Mouse (Mus musculus) layer of hippocampus, adult 2 months (tissue): ENCODE measurements at regions not wholly inside any gene's neighbourhood (a gene's known extent, or its start where the extent isn't known, plus 50 kb on each side); places are given as distances from the start of the nearest gene placed in this dataset.

Source experiments
- DNase-seq, 2 experiments: peaks; one replicate each; pipeline ENCODE4 v3.0.0; 2022; ENCODE audit warnings: low spot score in 2 of 2
- H3K27ac ChIP-seq: fragments of 200-600 bp; 2 replicates; pipeline ENCODE4 v1.8.1; 2022
- H3K4me3 ChIP-seq: fragments of 200-600 bp; 2 replicates; pipeline ENCODE4 v1.8.1; 2022; ENCODE audit warnings: mild to moderate bottlenecking
- CTCF ChIP-seq: fragments of 200-600 bp; conservative IDR thresholded peaks from 2 replicates; pipeline ENCODE4 v1.8.1; 2022; ENCODE audit warnings: antibody characterized with exemption, mild to moderate bottlenecking, moderate library complexity

DNA sequence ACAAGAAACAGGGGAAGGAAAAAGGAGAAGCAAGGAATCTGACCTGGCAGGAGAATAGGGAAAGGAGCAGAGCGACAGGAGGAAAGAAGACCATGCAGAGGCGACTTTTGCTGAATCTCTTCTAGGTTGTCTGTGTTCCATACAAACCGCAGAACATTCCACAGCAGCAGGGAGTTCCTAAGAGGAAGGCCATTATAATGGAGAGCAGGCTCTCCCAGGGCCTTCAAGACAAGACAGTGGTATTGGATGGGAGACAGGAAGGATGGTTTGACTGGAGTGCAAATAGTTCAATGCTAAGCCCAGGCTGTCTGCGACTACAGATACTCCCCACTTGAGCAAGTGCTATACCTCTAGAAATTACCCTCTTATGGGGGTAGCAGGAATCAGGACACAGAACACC is 176.1 kb upstream of the Sox2 start:
- H3K27ac ChIP-seq, result no peak overlapping the region
- no peak for DNase-seq
- TF ChIP-seq CTCF, result no peak
- H3K4me3 ChIP-seq, result no peak overlapping the region

DNA sequence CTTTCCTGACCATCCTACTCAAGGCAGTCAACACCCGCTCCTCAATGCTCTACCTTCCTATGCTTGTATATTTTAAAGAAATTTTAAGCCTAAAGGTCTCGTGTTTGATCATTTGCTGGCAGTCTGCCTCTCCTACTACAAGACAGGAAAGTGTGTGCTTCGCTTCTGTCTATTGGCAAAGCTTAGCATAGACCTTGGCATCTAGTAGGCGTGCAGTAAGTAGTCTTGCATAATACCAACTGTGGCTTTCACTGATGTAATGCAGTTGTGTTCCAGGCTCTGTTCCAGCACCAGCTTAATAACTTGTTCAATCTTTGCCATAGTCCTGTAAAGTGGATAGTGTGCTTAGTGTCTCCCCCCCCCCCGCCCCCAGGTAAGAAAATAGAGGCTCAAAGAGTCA is 179.5 kb upstream of the Sox2 start:
- no peak for DNase-seq
- no peak overlapping the region for H3K27ac ChIP-seq
- H3K4me3 ChIP-seq, result no peak overlapping the region
- no peak for TF ChIP-seq CTCF

DNA sequence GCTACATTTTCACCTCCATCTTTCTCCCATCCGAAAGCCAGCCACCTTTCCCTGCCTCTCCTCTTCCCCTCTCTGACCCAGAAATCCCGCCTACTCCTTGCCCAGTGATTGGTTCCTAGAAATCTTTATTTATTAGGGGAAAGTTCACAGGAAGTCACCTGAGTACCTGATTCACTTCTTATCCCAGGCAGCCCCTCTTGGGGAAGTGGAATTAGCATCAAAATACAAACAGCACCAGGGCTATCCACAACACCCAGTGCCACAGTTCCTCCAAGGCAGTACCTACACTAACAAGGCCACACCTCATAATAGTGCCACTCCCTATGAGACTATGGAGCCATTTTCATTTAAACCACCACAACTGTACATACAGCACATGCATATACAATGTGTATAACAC is 180.3 kb upstream of the Sox2 start:
- Histone ChIP-seq H3K27ac (no peak overlapping the region), H3K4me3 (no peak overlapping the region)
- DNase-seq, result no peak
- no peak for TF ChIP-seq CTCF

DNA sequence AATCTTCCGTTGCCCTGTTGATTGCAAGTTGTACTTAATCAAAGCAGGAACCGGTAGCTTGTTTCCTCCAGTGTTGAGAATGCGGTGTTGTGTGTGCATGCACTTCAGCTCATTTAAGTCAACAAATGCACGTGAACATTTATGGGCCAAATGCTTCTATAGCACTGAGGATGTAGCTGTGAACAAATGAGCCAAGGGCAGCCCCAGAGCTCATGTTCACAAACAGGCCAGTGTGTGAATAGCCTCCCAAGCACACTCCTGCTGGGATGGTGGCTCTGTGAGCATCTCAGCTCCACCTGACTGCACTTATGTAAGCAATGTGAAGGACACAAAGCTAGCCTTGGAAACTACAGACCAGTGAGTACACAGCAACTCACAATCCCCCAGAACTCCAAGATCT is 183.9 kb upstream of the Sox2 start:
- no peak overlapping the region for H3K27ac ChIP-seq
- DNase-seq, result no peak
- H3K4me3 ChIP-seq, result no peak overlapping the region
- TF ChIP-seq CTCF, result no peak

DNA sequence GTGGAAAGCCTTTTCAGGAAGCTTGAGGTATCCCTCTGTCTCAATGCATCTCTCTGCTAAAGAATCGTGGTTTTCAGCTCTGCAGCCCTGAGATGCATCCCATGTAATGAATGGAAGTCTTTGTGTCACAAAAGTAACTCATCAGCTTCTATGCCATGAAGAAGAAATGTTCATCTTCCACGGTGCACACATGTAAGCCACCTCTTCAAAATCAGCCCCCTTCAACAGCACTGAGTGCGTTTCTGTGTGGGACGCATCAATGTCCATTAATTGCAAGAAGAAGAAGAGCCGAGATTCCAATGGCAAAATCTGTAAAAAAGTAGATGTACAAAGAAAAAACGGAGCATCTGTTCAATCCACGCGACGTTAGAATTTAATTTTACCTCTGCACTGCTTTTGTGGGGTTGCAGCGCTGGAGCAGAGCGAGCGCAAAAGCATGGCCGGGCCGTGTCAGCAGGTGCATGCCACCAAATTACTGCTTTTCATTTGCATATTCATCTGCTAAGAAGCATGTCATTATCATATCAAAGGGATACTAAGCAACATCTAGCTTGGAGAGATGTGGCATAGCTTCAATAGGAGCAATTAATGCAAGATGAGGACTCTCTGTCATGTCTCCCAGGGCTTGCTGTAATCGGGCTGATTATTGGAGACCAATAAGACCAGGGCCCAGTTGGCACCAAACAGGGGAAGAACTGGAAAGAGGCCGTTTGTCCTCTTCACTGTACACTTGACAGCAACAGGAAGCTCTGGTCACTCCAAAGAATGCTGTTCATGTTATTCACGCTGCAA is 185.0 kb upstream of the Sox2 start:
- DNase-seq, result no peak
- 0 out of 2 replicates have a peak overlapping the region, but pooled peaks have one; percentile 8 for H3K4me3 ChIP-seq
- no peak for TF ChIP-seq CTCF
- H3K27ac ChIP-seq, result no peak overlapping the region

DNA sequence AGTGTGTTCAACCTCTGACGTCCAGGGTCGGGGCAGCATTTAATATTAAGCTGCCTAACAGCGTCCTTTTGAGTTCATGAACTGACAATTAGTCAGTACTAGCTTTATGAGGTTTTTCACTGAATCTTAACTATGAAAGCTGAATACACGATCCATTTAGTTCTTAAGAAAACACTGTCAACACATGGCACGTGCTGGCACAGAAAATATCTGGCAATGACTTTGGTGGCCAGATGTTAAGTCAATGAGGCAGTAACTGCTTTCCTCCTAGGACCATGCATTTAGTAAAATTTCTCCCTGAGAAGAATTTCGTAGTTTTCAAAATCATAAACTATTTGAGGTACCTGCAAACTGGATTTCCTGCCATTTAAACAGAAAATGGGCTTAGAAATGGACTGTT is 191.4 kb upstream of the Sox2 start:
- no peak for TF ChIP-seq CTCF
- no peak overlapping the region for H3K27ac ChIP-seq
- H3K4me3 ChIP-seq, result no peak overlapping the region
- no peak for DNase-seq

DNA sequence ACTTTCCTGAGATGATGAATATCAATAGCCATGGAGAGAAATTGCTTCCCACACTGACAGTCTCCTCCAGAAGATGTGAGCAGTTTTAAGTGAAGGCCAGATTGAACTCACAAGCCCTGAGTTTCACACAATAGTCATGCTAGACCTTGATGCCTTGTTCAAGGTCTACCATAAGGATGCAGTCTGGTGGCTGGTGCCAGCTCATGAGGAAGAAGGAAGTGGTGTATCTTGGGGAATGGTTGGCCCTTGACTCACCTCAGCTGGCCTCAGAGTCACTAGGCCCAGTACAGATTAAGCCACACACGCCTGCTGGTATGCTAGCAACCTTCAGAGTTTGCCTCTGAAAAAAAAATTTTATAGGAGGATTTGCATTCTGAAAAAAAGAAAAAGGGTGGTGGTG is 192.4 kb upstream of the Sox2 start:
- TF ChIP-seq CTCF, result no peak
- no peak for DNase-seq
- Histone ChIP-seq H3K27ac (no peak overlapping the region), H3K4me3 (no peak overlapping the region)

DNA sequence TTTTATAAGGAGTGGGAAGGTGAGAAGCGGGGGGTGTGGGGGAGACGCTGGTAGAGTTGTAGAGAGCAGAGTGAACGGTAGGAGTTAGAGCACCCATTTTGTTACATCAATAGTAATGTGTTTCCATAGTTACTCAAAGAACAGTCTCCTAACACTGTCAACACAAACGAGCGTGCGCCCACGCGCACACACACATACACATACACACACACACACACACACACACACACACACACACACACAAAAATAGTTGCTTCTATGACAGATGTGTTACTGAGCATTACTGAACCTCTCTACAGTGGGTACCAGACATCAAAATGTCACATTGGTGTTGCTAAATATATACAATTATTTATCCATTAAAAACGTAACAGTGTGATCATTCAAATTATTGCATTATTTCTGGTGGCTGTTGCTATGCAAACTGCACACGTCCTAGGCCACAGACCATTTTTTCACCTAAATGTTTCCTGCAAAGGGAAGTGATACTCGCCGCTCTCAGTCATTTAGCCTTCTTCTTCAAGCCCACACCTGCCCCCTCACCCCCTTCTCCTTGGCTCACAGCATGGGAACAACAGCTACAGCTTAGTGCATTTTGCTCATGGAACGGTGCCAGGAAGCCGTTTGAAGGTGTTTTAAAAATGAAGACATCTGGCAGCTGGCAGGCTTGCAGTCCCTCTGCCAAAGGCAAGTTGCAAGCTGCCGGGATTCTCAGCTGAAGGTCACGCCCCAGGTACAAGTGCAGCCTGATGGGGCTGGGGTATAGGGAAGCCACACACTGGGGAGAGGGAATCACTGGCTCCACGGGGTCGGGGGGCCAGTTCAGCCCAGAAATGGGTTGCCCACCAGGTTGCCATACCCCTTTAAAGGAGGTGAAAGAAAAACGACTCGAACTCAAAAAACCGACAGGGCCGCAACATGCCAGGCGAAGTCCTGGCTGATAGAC is 193.4 kb upstream of the Sox2 start:
- TF ChIP-seq CTCF, result no peak
- no peak overlapping the region for H3K27ac ChIP-seq
- no peak for DNase-seq

DNA sequence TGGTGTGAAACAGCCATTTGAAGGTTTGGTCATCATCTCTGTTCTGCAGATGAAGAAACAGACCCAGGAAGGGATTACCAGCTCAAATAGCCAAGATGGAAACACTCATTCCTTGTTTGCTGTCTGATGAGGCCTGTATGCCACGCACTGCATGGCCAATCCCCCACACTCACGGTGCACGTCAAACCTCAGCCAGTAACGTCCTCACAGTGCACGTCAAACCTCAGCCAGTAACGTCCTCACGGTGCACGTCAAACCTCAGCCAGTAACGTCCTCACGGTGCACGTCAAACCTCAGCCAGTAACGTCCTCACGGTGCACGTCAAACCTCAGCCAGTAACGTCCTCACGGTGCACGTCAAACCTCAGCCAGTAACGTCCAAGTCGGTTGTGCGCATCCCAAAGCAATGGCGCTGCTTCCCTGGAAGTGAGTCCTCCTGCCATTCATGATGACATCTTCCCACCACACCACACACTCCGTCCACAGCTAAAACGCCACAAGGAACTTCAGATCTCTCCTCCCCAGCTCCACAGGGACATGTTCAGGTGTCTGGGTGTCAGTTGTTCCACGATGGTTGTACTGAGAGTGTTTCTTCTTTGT is 196.1 kb upstream of the Sox2 start:
- H3K4me3 ChIP-seq, result no peak overlapping the region
- DNase-seq, result no peak
- no peak overlapping the region for H3K27ac ChIP-seq
- TF ChIP-seq CTCF, result no peak

More for the DNA sequence above, 193.4 kb upstream of the Sox2 start:
- H3K4me3 ChIP-seq, result no peak overlapping the region

DNA sequence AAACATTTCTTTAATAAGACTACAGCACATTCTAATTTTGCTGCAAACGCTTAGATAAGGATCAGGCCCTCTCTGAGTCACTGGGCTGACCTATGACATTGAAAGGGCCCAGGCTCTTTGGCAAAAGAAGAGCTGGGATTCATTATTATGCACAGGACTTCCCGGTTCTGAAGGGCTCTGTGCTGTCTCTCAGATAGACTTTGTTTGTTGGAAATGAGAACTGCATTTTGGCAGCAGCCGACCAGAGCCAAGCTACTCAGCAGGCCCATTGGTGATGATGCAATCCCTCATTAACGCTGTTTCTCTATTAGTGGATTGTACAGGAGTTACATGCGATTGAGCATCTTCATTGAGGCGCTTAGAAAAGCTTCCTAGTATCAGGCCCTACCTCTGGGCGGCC is 204.9 kb upstream of the Sox2 start:
- peak; percentile 36 to 74 for DNase-seq
- Histone ChIP-seq H3K27ac (peak overlapping the region; percentile 93), H3K4me3 (no peak overlapping the region)
- peak; percentile 25 for TF ChIP-seq CTCF

DNA sequence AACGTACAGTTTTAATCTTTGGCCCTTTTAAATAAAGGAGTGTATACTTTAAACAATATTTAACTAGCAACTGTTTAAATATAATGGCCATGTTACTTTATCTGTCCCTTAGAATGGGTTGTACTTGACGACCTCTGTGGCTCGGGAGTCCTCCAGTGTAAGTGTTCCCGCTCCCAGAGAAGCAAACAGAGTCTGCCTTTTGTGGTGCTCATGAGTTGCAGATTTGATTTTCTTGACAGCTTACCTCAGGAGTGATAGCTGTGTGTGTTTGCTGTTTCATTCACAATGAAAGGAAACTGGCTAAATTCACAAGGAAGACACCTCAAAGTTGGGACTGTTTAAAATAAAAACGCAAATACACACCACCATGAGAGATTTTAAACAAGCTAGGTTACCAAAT is 205.4 kb upstream of the Sox2 start:
- no peak for DNase-seq
- Histone ChIP-seq H3K27ac (peak overlapping the region; percentile 93), H3K4me3 (no peak overlapping the region)
- TF ChIP-seq CTCF, result no peak

DNA sequence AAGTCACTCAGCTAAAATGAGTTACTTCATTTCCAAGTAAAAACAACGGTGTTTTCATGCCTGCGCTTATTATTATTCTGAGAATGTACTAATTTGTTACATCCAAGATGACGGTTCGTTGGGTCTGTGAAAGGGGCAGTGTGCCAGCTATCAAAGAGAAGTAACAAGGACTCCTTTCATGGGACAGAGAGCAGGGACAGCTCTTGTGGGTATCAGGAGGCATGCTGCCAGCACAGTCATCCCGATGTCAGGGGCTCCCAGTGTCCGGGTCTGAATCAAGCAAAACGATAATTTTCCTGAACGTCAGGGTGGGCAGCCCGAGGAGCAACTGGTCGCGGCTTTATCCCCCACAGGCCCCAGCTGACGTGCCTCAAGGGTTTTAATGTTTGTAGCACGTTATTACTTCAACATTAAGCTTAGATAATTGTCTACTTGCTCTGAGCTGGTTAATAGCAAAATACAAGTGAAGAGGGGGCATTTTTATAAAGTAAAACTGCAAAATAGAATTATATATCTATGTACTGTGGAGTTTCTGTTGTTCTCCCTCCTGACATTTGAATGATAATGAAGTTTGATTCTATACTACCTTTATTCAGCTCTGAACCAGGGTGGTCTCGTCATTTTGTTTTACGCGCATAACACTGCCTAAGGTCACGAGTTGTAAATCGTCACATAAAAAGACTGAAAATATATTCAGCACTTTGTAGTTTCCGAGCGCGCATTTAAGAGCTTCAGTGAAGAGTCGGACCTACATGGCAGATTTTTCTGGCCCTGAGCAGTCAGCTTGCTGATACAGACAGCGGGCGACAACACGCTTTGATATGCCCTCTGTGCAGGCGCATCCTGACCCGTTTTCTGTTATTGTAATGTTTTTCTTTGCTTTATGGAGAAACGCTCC is 206.2 kb upstream of the Sox2 start:
- TF ChIP-seq CTCF, result no peak
- Histone ChIP-seq H3K4me3 (peak overlapping the region; percentile 11; the same call in 1 of the 2 replicates), H3K27ac (peak overlapping the region; percentile 93)
- peak; percentile 61 to 77 for DNase-seq
